Mouse (Mus musculus) urinary bladder, adult 18-20 months (tissue): ENCODE measurements at regions not wholly inside any gene's neighbourhood (a gene's known extent, or its start where the extent isn't known, plus 50 kb on each side); places are given as distances from the start of the nearest gene placed in this dataset.

Experiments
- DNase-seq, 2 experiments: peaks; one replicate each; pipeline ENCODE4 v3.0.0; 2022; ENCODE audit warnings: low spot score in 2 of 2, mixed read lengths in 2 of 2

DNA sequence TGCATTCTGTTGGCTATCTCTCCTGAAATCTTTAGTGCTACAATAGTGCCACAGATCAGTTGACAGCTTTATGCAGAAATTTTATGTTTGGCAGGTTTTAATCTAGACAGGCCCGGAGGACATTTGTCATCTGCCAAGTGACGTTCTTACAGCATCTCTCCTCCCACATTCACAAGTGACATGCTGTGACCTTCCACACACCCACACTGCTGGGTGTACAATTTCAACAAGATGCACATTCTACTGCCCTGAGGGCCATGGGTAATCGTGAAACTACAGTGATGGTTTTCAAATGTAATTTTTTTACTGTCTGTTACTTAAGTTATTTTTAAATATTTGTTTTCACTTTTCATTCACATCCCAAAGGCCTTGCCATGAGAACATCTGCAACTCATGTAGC, 639.2 kb upstream of the Gm11114 start:
- no peak for DNase-seq

- no peak for DNase-seq
Observed at GRCm38 (mm10) chr9:84678416-84678815, 634.2 kb upstream of the Gm11114 start.

GRCm38 (mm10) chr9:84718615-84719191, 593.9 kb upstream of the Gm11114 start:
- no peak for DNase-seq

DNA sequence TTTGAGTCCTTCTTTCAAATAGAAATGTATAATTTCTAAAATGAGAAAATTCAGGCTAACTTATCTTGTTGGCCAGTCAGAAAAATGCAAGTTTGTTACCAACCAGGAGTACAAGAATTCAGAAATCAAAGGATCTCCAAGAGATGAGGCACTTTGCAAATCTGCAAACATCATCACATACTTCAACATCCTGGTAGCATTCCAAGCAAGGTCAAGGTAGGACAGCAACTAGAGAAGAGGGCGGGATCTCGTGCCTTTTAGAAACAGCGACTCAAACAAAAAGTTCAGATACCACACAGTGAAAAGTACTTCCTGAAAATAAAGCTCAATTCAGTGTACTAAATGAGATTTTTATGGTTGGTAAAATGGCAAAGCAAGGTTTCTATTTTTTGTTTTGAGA, 593.2 kb upstream of the Gm11114 start:
- no peak for DNase-seq

DNA sequence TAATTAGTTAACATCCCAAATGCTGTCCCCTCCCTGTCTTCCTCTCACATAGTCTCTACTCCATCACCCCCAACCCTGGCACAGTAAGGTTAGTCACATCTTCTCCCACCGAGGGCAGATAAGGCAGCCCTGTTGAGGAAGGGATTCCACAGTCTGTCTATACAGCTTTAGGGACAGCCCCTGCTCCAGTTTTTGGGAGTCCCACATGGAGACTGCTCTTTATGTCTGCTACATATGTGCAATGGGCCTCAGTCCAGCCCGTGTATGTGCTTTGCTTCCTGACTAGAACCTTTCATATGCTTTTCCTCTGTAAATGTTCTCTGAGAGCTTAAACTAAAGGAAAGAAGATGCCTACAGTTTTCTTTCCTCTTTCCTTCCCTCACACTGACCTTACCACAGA, 592.1 kb upstream of the Gm11114 start:
- DNase-seq = no peak

DNA sequence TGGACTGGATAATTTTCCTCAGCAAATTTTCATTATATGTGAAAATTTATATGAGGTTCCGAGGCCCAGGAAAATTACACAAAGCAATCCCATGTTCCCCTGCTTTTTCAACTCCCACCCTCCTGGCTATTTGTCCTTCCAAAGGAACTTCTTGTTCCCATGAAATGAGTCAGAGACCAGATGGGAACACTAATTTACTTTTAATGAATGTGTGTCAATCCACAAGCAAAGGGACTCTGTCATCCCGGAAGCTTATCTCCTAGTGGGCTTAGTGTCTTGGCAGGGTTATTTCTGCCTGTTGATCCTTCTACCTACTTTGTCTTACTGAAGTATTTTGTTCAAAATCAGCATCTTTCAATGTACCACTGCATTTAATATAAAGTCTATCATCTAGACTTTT, 573.3 kb upstream of the Gm11114 start:
- no peak for DNase-seq

DNA sequence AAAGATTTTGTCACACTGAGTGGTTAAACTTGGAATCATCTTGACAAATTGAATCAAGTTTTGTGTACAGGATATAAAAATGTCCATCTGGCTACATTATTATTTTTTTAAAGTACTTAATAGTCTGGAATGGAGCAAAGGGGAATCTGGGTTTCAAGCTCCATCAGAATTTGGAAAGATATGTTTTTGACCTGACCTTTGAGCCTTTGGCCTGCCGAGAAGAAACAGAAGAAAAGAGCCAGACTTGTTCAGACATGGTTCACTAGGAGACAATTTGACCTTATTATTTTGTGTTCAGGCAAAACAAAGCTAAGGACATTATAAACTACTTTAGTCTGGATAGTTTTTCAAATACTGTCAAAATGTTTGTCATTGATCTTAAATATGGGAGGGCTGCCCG, 572.2 kb upstream of the Gm11114 start:
- no peak for DNase-seq

DNA sequence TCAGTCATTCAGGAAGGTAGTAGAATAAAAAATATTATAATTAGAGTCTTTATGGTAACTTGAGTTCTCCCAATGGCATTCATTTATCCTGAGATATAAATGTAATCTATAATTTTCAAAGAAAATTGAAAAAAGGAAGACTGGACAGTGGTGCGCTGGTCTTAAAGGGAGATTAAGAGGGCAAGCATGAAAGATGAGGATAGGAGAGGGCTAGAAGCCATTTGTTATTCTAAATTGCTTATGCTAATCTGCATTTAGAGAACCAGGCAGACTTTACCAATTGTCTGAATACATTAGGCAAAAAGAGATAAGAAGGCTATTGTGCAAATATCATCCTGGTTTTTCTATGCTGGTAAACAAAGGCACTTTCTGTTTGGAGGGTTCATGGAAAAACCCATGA, 558.2 kb upstream of the Gm11114 start:
- no peak for DNase-seq

- no peak for DNase-seq
Observed at GRCm38 (mm10) chr9:84754828-84755227, 557.7 kb upstream of the Gm11114 start.

- no peak for DNase-seq
Observed at GRCm38 (mm10) chr9:84774348-84774747, 538.2 kb upstream of the Gm11114 start.

DNA sequence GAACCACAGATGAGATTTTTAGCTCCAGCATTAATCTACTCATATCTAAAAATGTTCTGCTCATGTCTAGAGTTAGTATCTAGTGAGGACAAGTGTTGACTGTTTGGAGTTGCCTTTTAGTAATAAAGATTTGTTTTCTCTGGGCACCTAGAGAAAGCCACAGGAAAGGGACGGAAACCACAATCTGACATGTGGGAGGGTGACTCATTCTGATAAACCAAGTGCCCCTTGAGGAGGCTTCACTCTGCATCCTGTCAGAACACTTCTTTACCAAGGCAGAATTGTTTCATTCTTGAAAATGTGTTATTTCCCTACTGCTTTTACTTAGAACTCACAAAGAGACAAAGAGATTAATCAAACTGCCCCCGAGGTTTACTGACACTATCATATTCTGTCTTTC, 537.4 kb upstream of the Gm11114 start:
- no peak for DNase-seq

GRCm38 (mm10) chr9:84779125-84779524, 533.4 kb upstream of the Gm11114 start:
- DNase-seq = no peak

GRCm38 (mm10) chr9:84825768-84826167, 486.8 kb upstream of the Gm11114 start:
- no peak for DNase-seq

- no peak for DNase-seq
Observed at GRCm38 (mm10) chr9:84828934-84829333, 483.6 kb upstream of the Gm11114 start.

GRCm38 (mm10) chr9:84830639-84831038, 481.9 kb upstream of the Gm11114 start:
- no peak for DNase-seq

DNA sequence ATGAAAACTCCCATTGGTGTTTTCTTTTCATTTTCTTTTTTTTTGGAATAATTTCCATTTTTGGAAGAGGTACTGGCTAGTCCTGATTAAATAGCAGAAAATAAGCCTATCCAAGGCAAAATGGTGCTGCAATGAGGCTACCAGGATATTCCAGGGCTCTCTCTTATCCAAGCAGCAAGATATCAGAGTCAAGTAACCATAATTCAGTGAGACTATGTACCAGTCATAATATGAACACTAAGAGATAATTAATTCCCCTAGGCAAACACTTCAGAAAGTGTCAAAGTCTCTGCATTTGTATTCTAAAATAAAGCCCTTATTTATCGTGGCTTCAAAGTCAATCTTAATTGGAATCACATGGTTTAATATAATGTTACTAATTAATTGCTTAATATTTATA, 475.1 kb upstream of the Gm11114 start:
- DNase-seq = no peak

GRCm38 (mm10) chr9:84844021-84844420, 468.6 kb upstream of the Gm11114 start:
- DNase-seq = no peak

GRCm38 (mm10) chr9:84861600-84861999, 451.0 kb upstream of the Gm11114 start:
- no peak for DNase-seq

GRCm38 (mm10) chr9:84863431-84863830, 449.1 kb upstream of the Gm11114 start:
- DNase-seq = no peak

GRCm38 (mm10) chr9:84894148-84894547, 418.4 kb upstream of the Gm11114 start:
- DNase-seq = no peak

DNA sequence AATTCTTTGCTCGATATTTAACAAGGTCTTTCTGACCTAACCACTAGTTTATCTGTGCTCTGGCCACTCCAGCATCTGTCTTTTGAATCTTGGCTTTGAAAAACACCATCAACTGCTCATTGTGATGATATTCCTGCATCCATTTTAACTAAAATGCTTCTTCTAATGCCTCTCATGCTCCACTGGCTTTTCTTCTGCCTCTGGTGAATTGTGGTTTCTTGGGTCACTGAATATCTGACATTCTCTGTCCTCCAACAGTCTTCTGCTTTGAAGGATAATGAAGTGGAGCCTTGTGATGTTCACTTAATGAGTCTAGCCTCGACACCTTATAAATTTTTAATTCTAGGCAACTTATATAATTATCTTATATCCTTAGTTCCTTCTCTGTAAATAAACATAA, 416.5 kb upstream of the Gm11114 start:
- no peak for DNase-seq

GRCm38 (mm10) chr9:84900643-84901042, 411.9 kb upstream of the Gm11114 start:
- DNase-seq = no peak

GRCm38 (mm10) chr9:84906244-84906643, 406.3 kb upstream of the Gm11114 start:
- no peak for DNase-seq

DNA sequence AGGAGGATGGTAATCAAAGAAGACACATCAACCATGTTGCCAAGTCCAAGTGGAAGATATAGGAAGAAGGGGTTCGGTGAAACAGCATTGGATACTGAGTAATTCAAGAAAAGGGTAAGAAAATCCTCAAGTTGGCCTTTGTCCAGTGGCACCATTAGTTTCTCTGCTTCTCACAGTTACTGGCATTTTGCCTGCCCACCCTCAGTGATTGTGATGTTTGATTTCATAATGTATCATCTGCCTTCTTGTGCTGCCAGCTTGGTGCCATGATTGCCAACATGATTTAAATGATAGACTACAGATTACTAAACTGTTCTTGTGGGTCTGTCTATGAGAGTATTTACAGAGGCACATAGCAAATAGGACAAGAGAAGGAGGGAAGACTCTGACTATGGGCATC, 399.3 kb upstream of the Gm11114 start:
- DNase-seq = no peak
